Comparison of ENCODE assay signal across 8 mouse cellular contexts in the genomic region with DNA sequence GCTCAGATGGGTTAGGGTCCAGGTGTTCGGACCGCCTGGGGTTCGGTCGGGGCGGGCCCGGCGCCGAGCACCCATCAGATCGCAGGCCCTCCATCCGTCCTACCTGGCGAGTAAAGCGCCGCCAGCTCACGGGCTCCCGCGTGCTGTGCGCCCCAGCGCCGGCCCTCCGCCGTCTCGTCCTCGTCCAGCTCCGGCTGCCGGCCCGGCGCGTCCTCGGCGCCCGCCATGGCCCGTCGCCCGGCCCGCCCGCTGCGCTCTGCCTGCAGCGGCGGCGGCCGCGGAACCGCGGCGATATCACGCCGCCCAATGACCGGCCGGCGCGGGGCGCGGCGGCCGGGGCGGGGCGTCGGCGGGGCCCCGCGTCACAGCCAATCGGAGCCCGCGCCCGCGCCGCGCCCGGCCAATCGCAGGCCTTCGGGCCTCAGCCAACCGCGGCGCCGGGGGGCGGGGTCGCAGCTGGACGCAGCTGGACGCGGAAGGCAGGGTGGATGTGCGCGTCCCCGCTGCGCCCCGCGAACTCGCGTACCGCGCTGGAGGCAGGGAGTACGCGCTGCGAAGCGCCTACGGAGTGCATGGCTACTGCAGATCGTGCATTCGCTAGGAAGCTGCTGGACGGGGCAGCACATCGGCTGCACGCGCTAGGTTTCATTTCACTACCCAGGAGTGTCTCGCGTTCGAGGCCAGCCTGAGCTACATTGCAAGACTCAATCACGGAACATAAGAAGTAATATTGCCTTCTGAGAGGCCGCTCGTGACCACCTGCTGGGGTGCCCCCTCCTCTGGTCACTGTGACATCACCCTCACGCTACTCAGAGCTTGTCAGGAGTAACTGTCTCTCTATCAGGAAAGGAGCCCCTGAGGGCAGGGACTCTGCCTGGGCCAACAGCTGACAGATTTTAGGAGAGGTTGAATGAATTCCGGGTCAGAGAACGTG. TPM values are rescaled to one million over a fixed set of nuclear protein-coding genes. Genes with fewer than 3 reads are reported as not detected.
DNase-seq lines count a peak whose midpoint lies in the region; ATAC-seq lines count a peak whose summit lies in the region.

TSS of gene Gm20431 (minus strand) at position 227 of the 934 bp plus-strand sequence.

- H3K27ac ChIP-seq in hindbrain, embryonic 13.5 days: peak within 1 kb of the TSS; percentile 74

- H3K9me3 ChIP-seq in hindbrain, embryonic 13.5 days: no peaks in the 10 kb centered on the region

- H3K4me1 ChIP-seq in hindbrain, embryonic 13.5 days (replicated peaks): peaks cover 45% of the 10 kb centered on the region

- under 1% methylated on average over 106 of the region's 110 CpGs for WGBS in hindbrain, embryonic 13.5 days

- ATAC-seq in hindbrain, embryonic 13.5 days (ENCODE audit: low FRiP score): peak; percentile 95

- peaks cover 15% of the 10 kb centered on the region; the same call in 1 of the 2 replicates for H3K27me3 ChIP-seq in hindbrain, embryonic 13.5 days

- peak within 1 kb of the TSS; percentile 92 for H3K4me2 ChIP-seq in hindbrain, embryonic 13.5 days

- peak within 1 kb of the TSS; percentile 68 for H3K4me3 ChIP-seq in hindbrain, embryonic 13.5 days

- H3K36me3 ChIP-seq in hindbrain, embryonic 13.5 days: no peaks in the 10 kb centered on the region

- H3K9ac ChIP-seq in hindbrain, embryonic 13.5 days: peak within 1 kb of the TSS; percentile 93

- DNase-seq in R1 (ENCODE audit: low read depth, low spot score): peak; percentile 76
- DNase-seq in cerebellum, postnatal 25 days: peak; percentile 95 to 97
- peak; percentile 85 to 89 for DNase-seq in frontal cortex, postnatal 25 days (ENCODE audit: low spot score in 2 of 2)
- peak; percentile 90 for DNase-seq in left cerebral cortex, adult 11 months (ENCODE audit: low spot score)
- DNase-seq in lung, postnatal 36 days: peak; percentile 96
- DNase-seq in retina, embryonic 14.5 days (ENCODE audit: low spot score): peak; percentile 94
- peak; percentile 93 to 96 for DNase-seq in thymus, postnatal 36 days

RNA-seq across cellular contexts. Expression of gene Gm20431, which starts in this region (rescaled TPM):
- polyA plus RNA-seq in hindbrain, embryonic 13.5 days (2015; fragmentation: Nextera tagmentation; extraction: Ambion mirVana): 10.0 and 11.0 TPM in 2 replicates

Comparison
In these comparisons a context has a peak if more than half of its experiments do, and no peak if none do; other contexts are left out.
1. Peak in every context shown above with its lines: DNase-seq, ATAC-seq, H3K4me3 ChIP-seq and H3K27ac ChIP-seq.